Mouse (Mus musculus) WW6 (cell line): ENCODE measurements at regions not wholly inside any gene's neighbourhood (a gene's known extent, or its start where the extent isn't known, plus 50 kb on each side); places are given as distances from the start of the nearest gene placed in this dataset.

Experiments used
- DNase-seq: peaks from one replicate; pipeline ENCODE4 v3.0.0-alpha.2; 2013; ENCODE audit warnings: low read depth, low spot score

DNA sequence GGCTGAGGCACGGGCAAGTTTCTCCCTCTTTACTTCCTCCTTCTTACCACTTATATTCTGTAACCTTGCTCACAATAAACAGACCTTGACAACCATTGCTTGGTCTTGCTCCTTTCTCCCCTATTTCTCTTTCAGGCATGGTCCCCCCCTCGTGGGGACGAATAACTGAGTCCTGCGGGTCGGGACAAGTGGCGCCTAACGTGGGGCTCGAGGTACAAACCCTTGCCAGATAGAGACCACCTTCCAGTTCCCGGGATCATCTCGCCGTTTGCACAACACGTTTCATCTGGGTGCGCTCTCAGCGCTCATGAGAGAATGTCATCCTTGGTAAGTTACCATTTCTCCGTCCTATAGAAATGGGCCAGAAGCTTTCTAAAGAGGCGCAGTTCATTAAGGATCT is 79.6 kb upstream of the Foxn3 start:
- DNase-seq = no peak

DNA sequence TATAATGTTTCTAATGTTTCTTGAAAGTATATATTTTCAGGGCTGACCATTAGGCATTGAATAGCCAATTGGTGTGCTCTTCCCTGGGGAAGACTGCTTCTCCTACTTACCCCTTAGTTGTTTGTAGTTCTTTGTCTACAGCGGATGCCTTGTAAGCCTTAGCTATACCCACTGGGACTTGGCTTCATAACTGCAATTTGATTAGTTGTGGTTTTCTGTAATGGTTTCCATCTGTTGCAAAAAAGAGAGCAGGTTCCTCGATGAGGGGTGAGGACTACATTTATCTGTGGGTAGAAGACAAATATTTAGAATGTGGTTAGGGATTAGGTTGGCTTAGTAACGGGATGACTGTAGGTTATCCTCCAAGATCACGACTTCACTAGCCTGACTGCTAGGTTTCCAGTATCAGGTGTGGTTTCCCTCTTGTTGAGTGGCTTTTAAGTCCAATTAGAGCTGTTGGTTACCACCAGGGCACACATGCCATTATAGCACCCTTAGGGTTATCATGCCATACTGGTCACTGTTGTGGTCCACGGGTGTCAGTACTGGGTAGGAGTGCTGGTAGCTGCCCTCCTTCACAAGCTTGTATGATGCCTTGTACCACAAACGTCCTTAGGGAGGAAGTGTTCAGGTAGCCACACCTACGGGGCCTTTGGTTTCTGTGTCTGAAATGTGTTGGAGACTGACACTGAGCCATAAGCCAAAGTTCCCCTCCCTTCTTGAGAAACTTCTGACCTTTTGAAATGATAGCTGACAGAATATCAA is 78.9 kb upstream of the Foxn3 start:
- DNase-seq = no peak

DNA sequence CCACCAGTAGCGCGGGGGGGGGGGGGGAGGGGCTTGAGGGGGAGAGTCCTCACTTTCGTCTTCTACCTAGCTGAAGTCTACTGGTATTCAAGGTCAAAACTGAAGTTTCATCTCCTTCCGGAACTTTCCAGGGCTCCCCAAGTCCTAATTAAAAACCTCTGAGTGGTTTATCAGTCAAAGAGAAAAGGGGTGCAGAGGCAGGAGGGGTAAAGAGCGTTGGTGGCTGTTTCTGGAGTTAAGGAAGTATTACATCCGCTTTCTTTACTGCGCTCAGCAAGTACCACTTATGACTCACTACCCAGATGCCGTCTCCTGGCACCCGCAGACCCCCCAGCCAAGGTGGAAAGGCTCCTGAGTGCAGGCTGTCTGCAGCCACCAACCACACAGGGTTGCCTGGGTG is 77.9 kb upstream of the Foxn3 start:
- DNase-seq = no peak

DNA sequence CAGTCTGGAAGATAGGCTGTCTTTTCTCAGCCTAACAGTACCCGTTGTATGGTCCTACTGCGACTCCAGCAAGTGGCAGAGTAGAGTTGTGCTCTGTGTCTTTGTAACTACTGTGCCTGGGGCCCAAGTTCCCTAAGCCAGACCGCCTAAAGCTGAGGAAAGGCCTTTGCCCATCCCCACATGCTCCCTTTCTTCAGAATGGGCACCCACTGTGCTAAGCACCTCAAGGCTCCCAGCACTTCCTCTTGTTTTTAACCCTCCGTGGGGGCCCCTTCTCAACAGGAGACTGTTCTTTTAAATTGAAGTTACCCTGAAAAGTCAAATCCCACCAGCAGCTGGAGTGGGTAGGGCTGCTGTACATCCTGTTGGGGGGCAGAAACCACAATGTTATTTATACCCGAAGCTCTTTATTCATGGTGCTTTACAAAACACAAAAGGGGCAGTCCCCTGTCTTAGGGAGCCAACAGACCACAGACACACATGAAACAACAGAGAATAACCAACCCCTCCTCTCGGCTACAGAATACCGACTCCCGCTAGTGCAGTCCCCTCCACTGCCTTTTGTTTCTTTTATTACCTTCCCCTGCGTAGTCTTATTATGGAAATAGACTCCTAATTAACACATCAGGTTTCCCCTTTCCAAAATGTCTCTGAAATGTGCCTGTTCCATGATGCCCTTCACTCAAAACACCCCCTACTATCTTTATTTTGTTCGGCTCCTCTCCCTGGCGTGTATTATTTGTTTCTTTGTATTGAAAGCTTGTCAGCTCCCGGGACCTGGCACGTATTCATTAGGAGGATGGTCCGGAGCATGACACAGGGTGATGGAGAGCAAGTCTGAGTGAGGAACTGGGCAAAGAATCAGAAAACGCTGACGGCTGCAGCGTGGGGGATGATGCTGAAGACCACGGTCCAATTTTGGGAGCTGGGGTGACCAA is 77.1 kb upstream of the Foxn3 start:
- no peak for DNase-seq

GRCm38 (mm10) chr12:99639847-99640213 is 76.4 kb upstream of the Foxn3 start:
- DNase-seq = no peak

GRCm38 (mm10) chr12:99639118-99639517 is 75.7 kb upstream of the Foxn3 start:
- no peak for DNase-seq

- DNase-seq = no peak
These were observed 74.6 kb upstream of the Foxn3 start for GRCm38 (mm10) chr12:99637986-99638385.

- no peak for DNase-seq
These were observed 72.9 kb upstream of the Foxn3 start for GRCm38 (mm10) chr12:99636234-99636633.

DNA sequence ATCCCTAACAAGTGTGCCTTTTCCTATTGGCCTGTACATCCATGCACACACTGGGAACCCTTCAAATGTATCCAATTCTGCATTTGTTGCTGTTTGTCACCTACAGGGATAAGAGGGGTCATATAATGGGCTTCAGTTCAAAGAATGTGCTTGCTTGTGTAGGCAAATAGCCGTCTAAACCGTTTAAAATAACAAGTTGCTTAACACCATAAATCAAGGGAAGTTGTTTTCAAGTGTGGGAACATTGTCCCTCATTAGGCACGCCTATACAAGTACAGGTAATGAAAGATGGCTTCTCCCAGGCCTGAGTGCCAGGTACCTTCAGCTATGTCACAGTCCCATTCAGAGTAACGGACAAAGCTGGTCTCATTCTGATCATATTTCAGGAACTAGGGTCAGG is 72.0 kb upstream of the Foxn3 start:
- no peak for DNase-seq

DNA sequence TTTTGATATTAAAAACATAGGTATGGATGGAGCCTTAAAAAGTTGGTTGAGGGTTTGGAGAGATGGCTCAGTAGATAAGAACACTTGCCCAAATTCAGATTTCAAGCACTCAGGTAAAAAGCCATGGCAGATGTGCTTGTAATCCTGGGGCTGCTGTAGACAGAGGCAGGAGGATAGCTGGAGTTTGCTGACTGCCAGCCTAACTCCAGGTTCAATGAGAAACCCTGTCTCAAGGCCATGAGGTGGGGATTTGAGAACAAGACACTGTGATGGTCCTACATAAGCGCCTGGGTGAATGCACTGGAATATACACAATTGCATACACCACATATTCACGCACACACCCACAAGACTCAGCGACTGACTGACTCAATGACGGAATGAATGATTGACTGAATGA is 71.3 kb upstream of the Foxn3 start:
- DNase-seq = no peak

GRCm38 (mm10) chr12:99633678-99634077 is 70.3 kb upstream of the Foxn3 start:
- no peak for DNase-seq

DNA sequence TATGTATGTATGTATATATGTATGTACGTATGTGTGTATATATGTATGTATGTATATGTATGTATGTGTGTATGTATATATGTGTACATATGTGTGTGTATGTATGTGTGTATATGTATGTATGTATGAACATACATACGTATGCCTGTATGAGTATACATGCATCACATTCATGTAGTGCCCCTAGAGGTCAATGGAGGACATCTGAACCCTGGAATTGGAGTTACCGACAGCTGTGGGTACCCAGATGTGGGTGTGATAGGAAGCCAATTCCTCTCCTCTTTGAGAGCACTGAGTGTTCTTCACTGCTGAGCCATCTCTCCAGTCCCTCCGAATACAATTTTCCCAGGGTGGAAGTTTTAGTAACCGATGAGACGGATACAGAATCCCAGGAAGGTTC is 69.6 kb upstream of the Foxn3 start:
- no peak for DNase-seq

GRCm38 (mm10) chr12:99629606-99630005 is 66.2 kb upstream of the Foxn3 start:
- no peak for DNase-seq

DNA sequence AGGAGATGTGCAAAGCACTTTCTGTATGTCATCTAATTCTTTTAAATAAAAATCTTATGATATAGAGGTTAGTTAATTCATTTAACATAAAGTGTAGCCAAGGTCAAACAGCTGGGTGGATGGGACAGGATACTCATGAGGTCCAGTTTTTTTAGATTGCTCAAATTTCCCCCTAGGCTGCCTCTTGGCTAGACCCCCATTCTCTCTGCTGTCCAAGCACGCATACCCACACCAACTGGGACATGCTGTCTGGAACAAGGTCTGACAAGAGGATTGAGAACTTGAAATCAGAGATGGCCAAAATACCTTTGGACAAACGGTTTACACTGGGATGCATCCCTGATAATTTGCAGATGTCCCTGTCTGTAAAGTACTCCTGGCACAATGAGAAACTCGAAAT is 65.0 kb upstream of the Foxn3 start:
- no peak for DNase-seq

DNA sequence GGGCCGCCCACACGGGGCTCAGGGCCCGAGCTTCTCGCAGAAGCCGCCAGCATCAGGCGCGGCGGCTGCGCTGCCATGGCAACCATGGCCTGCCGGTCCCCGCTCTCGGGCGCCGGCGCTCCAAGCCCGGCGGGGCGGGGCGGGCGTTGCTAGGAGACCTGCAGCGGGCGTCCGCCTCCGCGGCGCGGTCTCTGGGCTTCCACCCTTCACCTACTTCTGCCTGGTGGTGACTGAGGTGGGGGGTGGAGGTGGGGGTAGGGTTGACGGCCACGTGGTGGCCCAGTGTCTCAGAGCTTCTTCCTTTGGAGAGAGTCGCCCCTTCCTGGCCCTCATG is 64.5 kb upstream of the Foxn3 start:
- DNase-seq = peak; percentile 61

GRCm38 (mm10) chr12:99627201-99627897 is 64.0 kb upstream of the Foxn3 start:
- no peak for DNase-seq

DNA sequence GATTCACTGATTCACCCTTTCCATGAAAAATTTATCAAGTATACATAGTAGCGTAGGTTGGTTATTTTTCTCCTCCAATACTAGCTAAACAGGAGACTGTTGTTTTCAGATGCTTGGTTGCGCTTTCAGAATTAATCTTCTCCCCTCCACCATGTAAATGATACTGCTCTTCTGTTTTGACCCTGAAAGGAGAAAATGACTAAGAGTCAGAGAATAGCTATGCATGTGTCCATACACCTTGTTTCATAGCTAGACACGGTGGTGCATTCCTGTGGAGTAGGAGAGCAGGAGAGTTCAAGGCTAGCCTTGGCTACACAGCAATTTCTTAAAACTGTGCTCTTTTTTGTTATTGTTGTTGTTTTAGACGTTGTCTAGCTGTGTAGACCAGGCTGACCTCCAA is 62.8 kb upstream of the Foxn3 start:
- DNase-seq = no peak

DNA sequence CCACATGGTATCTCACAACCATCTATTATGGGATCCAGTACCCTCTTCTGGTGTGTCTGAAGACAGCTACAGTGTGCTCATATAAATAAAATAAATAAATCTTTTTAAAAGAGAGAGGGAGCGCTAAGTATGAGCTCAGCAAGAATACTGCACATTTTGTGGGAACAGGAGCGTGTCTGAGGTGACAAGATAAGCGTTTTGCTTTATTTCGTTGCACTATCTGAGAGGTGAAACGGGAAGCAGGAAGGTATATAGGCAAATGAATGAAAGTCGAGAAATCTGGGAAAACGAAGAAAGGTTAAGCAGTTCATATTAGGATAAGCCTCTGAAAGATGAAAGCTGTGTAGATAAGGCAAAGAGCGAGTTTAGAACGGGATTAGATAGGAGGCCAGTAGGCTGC is 61.7 kb upstream of the Foxn3 start:
- DNase-seq = no peak

DNA sequence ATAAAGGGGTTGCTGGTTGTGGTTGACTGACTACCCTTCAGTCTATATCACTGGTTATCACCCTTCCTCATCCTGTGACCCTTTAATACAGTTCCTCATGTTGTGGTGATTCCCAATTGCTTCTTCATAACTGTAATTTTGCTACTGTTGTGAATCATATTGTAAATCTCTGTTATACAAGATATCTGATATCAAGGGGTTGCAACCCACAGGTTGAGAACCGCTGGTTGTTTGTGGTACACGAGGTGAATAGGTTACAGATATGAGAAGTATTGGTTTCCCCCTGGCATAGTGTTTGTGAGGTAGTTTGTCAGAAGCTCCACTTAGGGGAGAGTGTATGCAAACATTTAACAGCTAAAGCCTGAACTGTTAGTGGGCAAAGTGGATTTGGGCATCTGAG is 58.9 kb upstream of the Foxn3 start:
- no peak for DNase-seq

DNA sequence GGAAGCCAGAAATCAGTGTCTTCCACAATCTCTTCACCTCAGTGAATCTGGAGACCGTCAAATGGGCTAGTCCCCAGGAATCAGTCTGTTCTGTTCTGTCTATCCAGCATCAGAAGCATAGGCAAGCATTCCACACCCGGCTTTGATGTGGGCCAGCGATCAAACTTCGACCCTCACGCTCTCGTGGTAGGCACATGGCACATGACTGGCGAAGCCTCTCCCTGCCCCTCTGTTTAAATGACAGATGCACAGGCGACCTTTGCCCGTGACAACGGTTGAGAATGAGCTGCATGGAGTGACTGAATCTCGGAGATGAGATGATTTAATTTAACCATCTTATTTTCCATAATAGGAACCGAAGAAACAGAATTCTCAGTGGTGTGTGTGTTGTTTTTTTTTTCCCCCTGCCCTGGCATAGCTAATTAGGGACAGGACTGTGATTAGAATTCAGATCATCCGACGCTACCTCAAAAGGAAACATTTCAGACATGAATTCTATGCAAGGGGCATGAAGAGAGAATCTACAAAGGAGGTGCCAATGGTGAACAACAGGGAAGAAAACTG is 53.9 kb upstream of the Foxn3 start:
- DNase-seq = no peak

GRCm38 (mm10) chr12:99614420-99614819 is 51.0 kb upstream of the Foxn3 start:
- DNase-seq = no peak
